ENCODE assay signal across 8 mouse cellular contexts in genomic region chr5:135188214-135188554, GRCm38 (mm10). TPM values are rescaled to one million over a fixed set of nuclear protein-coding genes. Genes with fewer than 3 reads are reported as not detected.
A peak's percentile ranks its signal among the peaks of the same experiment; 100 is the strongest.
DNase-seq lines count a peak whose midpoint lies in the region; ATAC-seq lines count a peak whose summit lies in the region.

No protein-coding gene starts in this region.

- no peaks in the 10 kb centered on the region; the same call in 1 of the 2 replicates for H3K36me3 ChIP-seq in kidney, embryonic 16.5 days (ENCODE audit: insufficient read depth, low read length)
- H3K36me3 ChIP-seq in hindbrain, embryonic 15.5 days: no peaks in the 10 kb centered on the region
- peaks cover 2% of the 10 kb centered on the region; the same call in 1 of the 2 replicates for H3K36me3 ChIP-seq in midbrain, embryonic 16.5 days (ENCODE audit: control insufficient read depth, insufficient read depth, low read length)

- no peak for ATAC-seq in kidney, embryonic 16.5 days (ENCODE audit: low FRiP score, low TSS enrichment)
- no peak for ATAC-seq in hindbrain, embryonic 15.5 days (ENCODE audit: low FRiP score, low read depth)
- no peak for ATAC-seq in midbrain, embryonic 16.5 days
- no peak for ATAC-seq in erythroid progenitor cell, adult 5-6 weeks (replicated peaks; ENCODE audit: low FRiP score, poor library complexity, severe bottlenecking)
- ATAC-seq in CD4-positive, CD25-positive, alpha-beta regulatory T cell, adult 4 months: no peak

- peak overlapping the region; percentile 74 for H3K4me2 ChIP-seq in kidney, embryonic 16.5 days (replicated peaks; ENCODE audit: low read depth, low read length)
- peak overlapping the region; percentile 90 for H3K4me2 ChIP-seq in hindbrain, embryonic 15.5 days
- H3K4me2 ChIP-seq in midbrain, embryonic 16.5 days (ENCODE audit: low read length): peak overlapping the region; percentile 93

- H3K4me1 ChIP-seq in kidney, embryonic 16.5 days (ENCODE audit: insufficient read depth, low read length): peaks cover 38% of the 10 kb centered on the region
- H3K4me1 ChIP-seq in brown adipose tissue, adult 24 weeks (ENCODE audit: control insufficient read depth, insufficient read depth, insufficient read length, low read length): peaks cover 11% of the 10 kb centered on the region
- peaks cover 50% of the 10 kb centered on the region for H3K4me1 ChIP-seq in hindbrain, embryonic 15.5 days (replicated peaks)
- peaks cover 34% of the 10 kb centered on the region for H3K4me1 ChIP-seq in midbrain, embryonic 16.5 days (ENCODE audit: control insufficient read depth, insufficient read depth, low read length)

- H3K27ac ChIP-seq in kidney, embryonic 16.5 days (ENCODE audit: low read length): peak overlapping the region; percentile 98
- peak overlapping the region; percentile 87 for H3K27ac ChIP-seq in brown adipose tissue, adult 24 weeks (replicated peaks; ENCODE audit: low read depth, low read length)
- peak overlapping the region; percentile 96 for H3K27ac ChIP-seq in hindbrain, embryonic 15.5 days (replicated peaks)
- H3K27ac ChIP-seq in midbrain, embryonic 16.5 days (ENCODE audit: low read length): peak overlapping the region; percentile 95

- H3K27me3 ChIP-seq in kidney, embryonic 16.5 days (ENCODE audit: insufficient read depth, low read length): no peaks in the 10 kb centered on the region
- H3K27me3 ChIP-seq in hindbrain, embryonic 15.5 days: no peaks in the 10 kb centered on the region
- H3K27me3 ChIP-seq in midbrain, embryonic 16.5 days (ENCODE audit: control insufficient read depth, insufficient read depth, low read depth, low read length): no peaks in the 10 kb centered on the region

- H3K9ac ChIP-seq in kidney, embryonic 16.5 days (replicated peaks; ENCODE audit: low read length): peak overlapping the region; percentile 99
- peak overlapping the region; percentile 97 for H3K9ac ChIP-seq in hindbrain, embryonic 15.5 days
- peak overlapping the region; percentile 84 for H3K9ac ChIP-seq in midbrain, embryonic 16.5 days (ENCODE audit: low read depth, low read length)

- H3K9me3 ChIP-seq in kidney, embryonic 16.5 days (ENCODE audit: low read length): no peaks in the 10 kb centered on the region
- H3K9me3 ChIP-seq in hindbrain, embryonic 15.5 days: no peaks in the 10 kb centered on the region
- no peaks in the 10 kb centered on the region for H3K9me3 ChIP-seq in midbrain, embryonic 16.5 days (replicated peaks; ENCODE audit: control insufficient read depth, low read length, poor library complexity, severe bottlenecking)

- 0% methylated on average over 8 of the region's 8 CpGs for WGBS in kidney, embryonic 16.5 days
- WGBS in hindbrain, embryonic 15.5 days: 0% methylated on average over 8 of the region's 8 CpGs
- 0% methylated on average over 8 of the region's 8 CpGs for WGBS in midbrain, embryonic 16.5 days

- DNase-seq in kidney, adult 11 months: no peak
- DNase-seq in gastrocnemius, adult 8-10 months (ENCODE audit: low spot score in 2 of 2): no peak

- H3K4me3 ChIP-seq in kidney, embryonic 16.5 days (ENCODE audit: low read length): peak overlapping the region; percentile 97
- H3K4me3 ChIP-seq in brown adipose tissue, adult 24 weeks (ENCODE audit: insufficient read depth, low read depth, low read length): peak overlapping the region; percentile 79
- peak overlapping the region; percentile 98 for H3K4me3 ChIP-seq in hindbrain, embryonic 15.5 days
- peak overlapping the region; percentile 76 for H3K4me3 ChIP-seq in midbrain, embryonic 16.5 days (ENCODE audit: low read depth, low read length)

RNA-seq across cellular contexts. Expression of gene Baz1b, which starts 1.1 kb away (rescaled TPM):
- polyA plus RNA-seq in kidney, embryonic 16.5 days (2015; fragmentation: Nextera tagmentation; extraction: Ambion mirVana): 33.4 and 35.1 TPM in 2 replicates
- 25.5 and 32.8 TPM in 2 replicates for polyA plus RNA-seq in brown adipose tissue, adult 24 weeks (2012; ENCODE audit: insufficient read depth, insufficient read length, missing spikeins)
- 26.6 and 28.9 TPM in 2 replicates for polyA plus RNA-seq in hindbrain, embryonic 15.5 days (2015; fragmentation: Nextera tagmentation; extraction: Ambion mirVana)
- 19.5 and 26.8 TPM in 2 replicates for polyA plus RNA-seq in midbrain, embryonic 16.5 days (2015; fragmentation: Nextera tagmentation; extraction: Ambion mirVana)
- total RNA-seq in gastrocnemius, adult 8-10 months (2022): 10 to 100 TPM; 34.2 to 36.5 (median 35.3) TPM
- total RNA-seq in erythroid progenitor cell, adult 5-6 weeks (2015; ENCODE audit: low replicate concordance): 115 TPM in 2 replicates
- 201 and 287 TPM in 2 replicates for total RNA-seq in erythroid progenitor cell, adult 5-6 weeks (2017; ENCODE audit: low replicate concordance)
- 10 to 100 TPM; 25.2 to 25.4 TPM for polyA plus RNA-seq in CD4-positive, CD25-positive, alpha-beta regulatory T cell, adult 4 months (2017; shearing (Covaris generic))

RNA-seq across cellular contexts. Expression of gene Bcl7b, which starts 20.1 kb away (rescaled TPM):
- 57.6 and 58.2 TPM in 2 replicates for polyA plus RNA-seq in kidney, embryonic 16.5 days (2015; fragmentation: Nextera tagmentation; extraction: Ambion mirVana)
- 61.6 and 84.5 TPM in 2 replicates for polyA plus RNA-seq in brown adipose tissue, adult 24 weeks (2012; ENCODE audit: insufficient read depth, insufficient read length, missing spikeins)
- 38.4 and 41.4 TPM in 2 replicates for polyA plus RNA-seq in hindbrain, embryonic 15.5 days (2015; fragmentation: Nextera tagmentation; extraction: Ambion mirVana)
- 40.4 TPM in 2 replicates for polyA plus RNA-seq in midbrain, embryonic 16.5 days (2015; fragmentation: Nextera tagmentation; extraction: Ambion mirVana)
- 10 to 100 TPM; 25.2 to 34.5 (median 28.4) TPM for total RNA-seq in gastrocnemius, adult 8-10 months (2022)
- total RNA-seq in erythroid progenitor cell, adult 5-6 weeks (2015; ENCODE audit: low replicate concordance): 24.1 and 35.6 TPM in 2 replicates
- 13.5 and 24.4 TPM in 2 replicates for total RNA-seq in erythroid progenitor cell, adult 5-6 weeks (2017; ENCODE audit: low replicate concordance)
- 10 to 100 TPM; 47.1 to 79.6 TPM for polyA plus RNA-seq in CD4-positive, CD25-positive, alpha-beta regulatory T cell, adult 4 months (2017; shearing (Covaris generic))

RNA-seq across cellular contexts. Expression of gene Tbl2, which starts 38.7 kb away (rescaled TPM):
- 26.3 and 27.0 TPM in 2 replicates for polyA plus RNA-seq in kidney, embryonic 16.5 days (2015; fragmentation: Nextera tagmentation; extraction: Ambion mirVana)
- 7.5 and 8.2 TPM in 2 replicates for polyA plus RNA-seq in brown adipose tissue, adult 24 weeks (2012; ENCODE audit: insufficient read depth, insufficient read length, missing spikeins)
- polyA plus RNA-seq in hindbrain, embryonic 15.5 days (2015; fragmentation: Nextera tagmentation; extraction: Ambion mirVana): 13.9 and 16.0 TPM in 2 replicates
- polyA plus RNA-seq in midbrain, embryonic 16.5 days (2015; fragmentation: Nextera tagmentation; extraction: Ambion mirVana): 12.9 and 14.5 TPM in 2 replicates
- total RNA-seq in gastrocnemius, adult 8-10 months (2022): 10 to 100 TPM in 1 of 4 experiments, 1 to 10 TPM in 3; 8.5 to 12.2 (median 8.9) TPM
- total RNA-seq in erythroid progenitor cell, adult 5-6 weeks (2015; ENCODE audit: low replicate concordance): 5.4 and 6.5 TPM in 2 replicates
- total RNA-seq in erythroid progenitor cell, adult 5-6 weeks (2017; ENCODE audit: low replicate concordance): 13.6 and 26.6 TPM in 2 replicates
- 1 to 10 TPM; 4.8 to 5.3 TPM for polyA plus RNA-seq in CD4-positive, CD25-positive, alpha-beta regulatory T cell, adult 4 months (2017; shearing (Covaris generic))
